Mouse (Mus musculus) gonadal fat pad, adult 2 months (tissue): ENCODE measurements around the gene Cdkn1c. TPM values are rescaled to one million over a fixed set of nuclear protein-coding genes. Genes with fewer than 3 reads are reported as not detected.

Experiments used
- DNase-seq: peaks from one replicate; pipeline ENCODE4 v3.0.0-alpha.2; 2012; ENCODE audit warnings: low read depth
- polyA plus RNA-seq: library from polyadenylated mRNA; depleted of rRNA; stranded (reverse); fragments of >200 nt; gene quantifications from 2 replicates; pipeline ENCODE4 v1.2.3, GENCODE M21; 2012

Cdkn1c gene
- polyA plus RNA-seq, 1 experiment, result 17.5 TPM

DNA sequence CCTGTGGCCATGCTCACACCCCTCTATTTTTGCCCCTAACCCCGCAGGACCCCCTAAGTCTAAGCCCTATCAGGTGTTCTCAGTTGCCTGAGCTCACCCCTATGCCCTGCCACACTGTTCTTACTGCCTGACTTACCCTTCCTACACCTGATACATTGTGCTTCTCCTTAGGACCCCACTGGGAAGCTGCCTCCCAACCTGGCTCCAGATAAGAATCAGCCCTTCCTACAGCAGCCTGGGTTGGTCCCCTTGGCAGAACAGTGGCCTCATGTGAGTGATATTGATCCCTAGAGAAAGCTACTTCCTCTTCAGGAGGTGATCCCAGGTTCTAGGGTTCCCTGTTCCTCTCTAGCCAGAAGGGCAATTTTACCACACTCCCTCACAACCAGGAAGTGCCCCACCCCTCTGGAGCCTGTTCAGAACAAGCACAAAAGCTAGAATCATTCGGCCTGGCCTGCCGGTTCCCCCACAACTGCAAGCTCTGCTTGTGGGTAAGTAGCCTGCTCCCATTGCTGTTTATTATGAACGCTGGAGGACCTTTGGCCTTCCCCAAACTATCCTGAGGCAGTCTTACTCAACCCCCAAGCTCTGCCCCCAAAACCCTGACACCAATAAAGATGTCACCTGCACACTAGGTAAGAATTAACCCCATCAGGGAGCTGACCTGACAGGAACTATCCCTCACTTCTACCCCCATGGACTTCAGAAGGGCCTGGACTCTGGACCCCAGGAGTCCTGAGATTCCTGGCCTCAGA, 12.7 kb upstream of the Cdkn1c start, which contains the start of gene Slc22a18:
Gene Slc22a18 (plus strand): TSS at position 390 of the 755 bp plus-strand sequence.
- no peak for DNase-seq

- DNase-seq, result no peak
These were observed 9.1 kb upstream of the Cdkn1c start for GRCm38 (mm10) chr7:143469946-143470345.

- DNase-seq, result no peak
These were observed 6.9 kb upstream of the Cdkn1c start for GRCm38 (mm10) chr7:143467714-143468113.

- no peak for DNase-seq
These were observed 5.3 kb upstream of the Cdkn1c start for GRCm38 (mm10) chr7:143466099-143466677.

GRCm38 (mm10) chr7:143464811-143465560, 4.1 kb upstream of the Cdkn1c start:
- DNase-seq, result no peak

GRCm38 (mm10) chr7:143463865-143464415, 3.1 kb upstream of the Cdkn1c start:
- DNase-seq, result no peak

DNA sequence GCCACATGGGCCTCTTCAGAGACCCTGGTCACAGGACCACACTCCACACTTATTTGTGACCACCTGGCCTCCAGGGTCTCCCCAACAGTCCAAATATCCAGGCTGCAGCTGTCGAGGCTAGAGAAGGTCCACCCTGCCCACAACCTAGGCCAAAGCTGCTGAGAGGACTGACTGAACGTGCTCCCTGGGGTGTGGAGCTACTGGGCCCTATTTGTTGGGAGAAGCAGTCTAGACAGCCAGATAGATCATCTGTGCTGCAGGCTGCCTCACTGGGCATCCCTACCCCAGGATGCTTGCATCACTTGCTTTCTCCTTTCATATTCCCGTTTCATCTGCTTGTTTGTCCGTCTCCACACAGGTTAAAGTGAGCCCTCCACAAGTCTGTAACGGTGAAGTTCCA, 1.7 kb upstream of the Cdkn1c start:
- no peak for DNase-seq

DNA sequence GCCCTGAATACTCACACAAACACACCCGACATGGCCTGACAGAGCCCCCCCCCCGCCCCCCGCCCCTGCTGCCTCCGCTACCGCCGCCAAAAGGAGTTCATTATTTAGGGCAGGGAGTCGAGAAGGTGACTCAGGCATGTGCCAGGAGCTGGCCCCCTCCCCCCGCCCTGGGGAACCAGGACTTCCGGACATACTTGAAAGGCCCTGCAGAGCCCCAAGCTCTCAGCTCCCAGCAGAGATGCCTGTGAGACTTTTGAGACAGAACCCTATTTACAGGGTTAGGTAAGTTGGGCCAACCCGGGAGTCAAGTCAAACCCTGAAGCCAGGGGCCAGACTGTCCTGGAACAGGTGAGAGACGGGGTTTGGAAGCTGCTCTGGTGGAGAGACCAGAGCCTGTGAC, 1.1 kb upstream of the Cdkn1c start:
- no peak for DNase-seq

GRCm38 (mm10) chr7:143461294-143461870, 532 bp upstream of the Cdkn1c start:
- no peak for DNase-seq

DNA sequence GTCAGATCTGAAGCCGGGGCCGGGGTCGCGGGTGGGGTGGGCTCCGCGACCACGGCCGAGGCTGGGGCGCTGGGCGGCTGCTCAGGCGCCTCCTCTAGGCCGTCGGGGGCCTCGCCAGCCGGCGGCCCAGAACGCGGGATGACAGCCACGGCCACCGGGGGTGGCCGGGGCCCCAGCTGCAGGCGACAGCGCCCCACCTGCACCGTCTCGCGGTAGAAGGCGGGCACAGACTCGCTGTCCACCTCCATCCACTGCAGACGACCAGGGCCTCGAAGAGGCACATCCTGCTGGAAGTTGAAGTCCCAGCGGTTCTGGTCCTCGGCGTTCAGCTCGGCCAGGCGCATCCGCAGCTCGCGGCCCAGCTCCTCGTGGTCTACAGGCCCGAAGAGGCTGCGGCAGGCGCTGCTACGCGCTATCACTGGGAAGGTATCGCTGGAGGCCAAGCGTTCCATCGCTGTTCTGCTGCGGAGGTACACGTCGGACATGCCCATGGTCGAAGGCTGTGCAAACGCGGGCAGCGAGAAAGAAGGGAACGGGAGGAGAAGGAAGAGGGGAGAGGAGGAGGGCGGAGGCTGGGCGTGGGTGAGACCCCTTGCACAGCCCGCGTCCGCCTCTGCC, 524 bp downstream of the Cdkn1c start:
- DNase-seq, result no peak

- DNase-seq, result no peak
These were observed 1.3 kb downstream of the Cdkn1c start for GRCm38 (mm10) chr7:143459332-143460211.

DNA sequence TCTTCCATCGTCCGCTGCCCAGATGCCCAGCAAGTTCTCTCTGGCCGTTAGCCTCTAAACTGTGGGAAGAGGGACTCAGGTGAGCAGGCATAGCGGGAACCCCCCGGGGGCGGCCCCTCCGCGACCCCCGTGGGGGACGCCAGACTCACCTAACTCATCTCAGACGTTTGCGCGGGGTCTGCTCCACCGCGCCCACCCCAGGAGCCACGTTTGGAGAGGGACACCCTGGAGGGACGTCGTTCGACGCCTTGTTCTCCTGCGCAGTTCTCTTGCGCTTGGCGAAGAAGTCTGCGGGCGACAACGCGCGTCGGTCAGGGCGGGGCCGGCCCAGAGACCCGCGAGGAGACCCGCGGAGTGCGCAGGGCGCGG, 1.9 kb downstream of the Cdkn1c start:
- DNase-seq, result no peak

DNA sequence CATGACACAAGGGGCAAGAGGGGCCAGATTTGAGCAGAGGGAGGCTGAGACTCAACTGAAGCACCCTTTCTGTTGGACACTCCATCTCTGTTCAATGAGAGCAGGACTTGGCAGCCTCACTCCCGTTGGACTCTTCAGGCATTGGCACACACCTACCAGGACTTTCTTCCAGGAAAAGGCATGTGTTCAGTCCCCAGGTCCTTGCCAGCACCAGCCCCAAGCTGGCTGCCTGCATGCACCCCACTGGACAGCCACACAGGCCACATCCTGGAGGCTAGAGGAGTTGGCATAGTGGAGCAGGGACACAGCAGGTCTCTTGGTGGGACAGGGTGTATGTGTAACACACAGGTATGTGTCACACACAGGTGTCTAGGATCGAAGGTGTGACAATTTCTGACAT, 13.7 kb downstream of the Cdkn1c start:
- DNase-seq, result no peak

GRCm38 (mm10) chr7:143445651-143446460, 15.0 kb downstream of the Cdkn1c start:
- DNase-seq, result no peak

- DNase-seq, result no peak
These were observed 15.7 kb downstream of the Cdkn1c start for GRCm38 (mm10) chr7:143444955-143445648.

- DNase-seq, result no peak
These were observed 16.3 kb downstream of the Cdkn1c start for GRCm38 (mm10) chr7:143444580-143444954.

DNA sequence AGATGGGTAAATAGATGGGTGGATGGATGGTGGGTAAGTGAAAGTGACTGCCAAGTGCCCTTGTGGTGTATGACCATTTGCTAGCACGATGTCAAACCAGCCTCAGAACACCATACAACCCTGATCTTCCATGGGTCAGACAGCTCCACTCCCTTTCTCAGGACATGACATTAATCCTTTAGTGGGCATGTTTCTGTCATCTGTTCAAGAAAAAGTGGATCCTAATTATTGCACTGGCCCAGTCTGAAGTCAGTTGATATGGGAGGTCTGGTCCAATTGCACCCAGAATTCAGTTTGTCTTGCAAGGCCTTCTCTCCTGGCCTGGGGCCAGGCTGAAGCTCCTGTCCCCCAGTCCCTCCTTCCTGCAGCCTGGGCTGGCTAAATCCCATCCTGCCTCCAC, 21.9 kb downstream of the Cdkn1c start:
- DNase-seq, result no peak

GRCm38 (mm10) chr7:143437894-143438581, 22.8 kb downstream of the Cdkn1c start:
- DNase-seq, result no peak
